Mouse (Mus musculus): ENCODE data around the gene Mid1. TPM values are rescaled to one million over a fixed set of nuclear protein-coding genes. Genes with fewer than 3 reads are reported as not detected.
A peak's percentile ranks its signal among the peaks of the same experiment; 100 is the strongest.

Mid1 gene
- polyA plus RNA-seq (2012; rRNA removed) (17.3 and 24.7 TPM in 2 replicates), polyA plus RNA-seq (2014; fragmentation: Nextera tagmentation; extraction: Ambion mirVana) (11.1 and 12.5 TPM in 2 replicates)

DNA sequence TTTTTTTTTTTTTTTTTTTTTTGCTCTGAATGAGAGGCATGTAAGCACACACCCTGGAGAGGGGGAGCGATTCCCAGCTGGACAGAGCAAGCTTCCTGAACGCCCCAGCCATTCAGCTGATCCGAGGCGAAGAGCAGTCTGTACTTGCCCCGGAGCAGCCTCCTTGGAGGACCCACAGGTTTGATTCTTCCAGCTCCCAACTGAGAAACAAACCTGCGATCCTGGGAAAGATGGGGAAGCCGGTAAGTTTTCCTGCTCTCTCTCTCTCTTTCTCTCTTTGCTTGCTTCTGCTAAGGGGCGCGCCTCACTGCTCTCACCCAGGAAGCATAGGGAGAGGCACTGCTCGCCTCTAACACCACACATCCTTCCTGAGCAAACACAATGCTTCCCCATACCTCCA, at the start of gene Mid1:
Gene Mid1, plus strand, starts transcription at position 69 of the 400 bp plus-strand sequence.
- Histone ChIP-seq H3K27me3 (ENCODE audit: control insufficient read depth, insufficient read depth, low read length) (no peaks in the 10 kb centered on the region), H3K4me2 (replicated peaks; ENCODE audit: low read depth, low read length, severe bottlenecking) (peak within 1 kb of the TSS; percentile 44), H3K4me1 (ENCODE audit: control insufficient read depth, insufficient read depth, low read length) (no peaks in the 10 kb centered on the region), H3K27ac (replicated peaks; ENCODE audit: low read depth, low read length) (no peak within 1 kb of the TSS), H3K4me3 (replicated peaks; ENCODE audit: low read length) (peak within 1 kb of the TSS; percentile 30), H3K9ac (ENCODE audit: low read depth, low read length, severe bottlenecking) (peak within 1 kb of the TSS; percentile 56), H3K36me3 (ENCODE audit: control insufficient read depth, insufficient read depth, low read length) (no peaks in the 10 kb centered on the region), H3K9me3 (ENCODE audit: control insufficient read depth, low read length) (no peaks in the 10 kb centered on the region)
- no peak; the same call in 1 of the 2 replicates for ATAC-seq (ENCODE audit: low FRiP score, low read depth)
- DNase-seq (ENCODE audit: low spot score), result no peak
- TF ChIP-seq POLR2A (IDR thresholded peaks at IDR 0.05; ENCODE audit: borderline replicate concordance, extremely low read depth, insufficient read depth, insufficient read length), result no peak
- WGBS, result 25% methylated on average over 10 of the region's 10 CpGs

DNA sequence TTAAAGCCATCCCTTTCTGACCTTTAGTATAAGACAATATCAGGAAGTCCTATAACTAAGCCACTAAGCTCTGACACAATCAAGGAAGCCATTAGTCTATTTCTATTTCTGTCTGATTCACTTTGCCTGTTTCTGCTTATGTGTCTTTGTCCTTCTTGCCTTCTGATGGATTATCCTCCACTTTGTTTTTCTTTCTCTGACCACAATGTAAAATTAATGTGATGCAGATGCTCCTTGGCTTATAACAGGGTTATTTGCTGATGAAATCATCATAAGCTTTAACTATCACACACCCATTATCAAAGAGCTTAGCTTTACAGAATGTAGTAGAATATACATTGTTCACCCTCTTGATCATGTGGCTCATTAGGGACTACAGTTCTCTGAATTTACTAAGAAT, 11.9 kb upstream of the Mid1 start:
- no peak overlapping the region for H3K27ac ChIP-seq (replicated peaks; ENCODE audit: low read depth, low read length)
- no peak overlapping the region for H3K4me3 ChIP-seq (replicated peaks; ENCODE audit: low read length)
- TF ChIP-seq POLR2A (IDR thresholded peaks at IDR 0.05; ENCODE audit: borderline replicate concordance, extremely low read depth, insufficient read depth, insufficient read length), result no peak
- H3K9ac ChIP-seq (ENCODE audit: low read depth, low read length, severe bottlenecking), result no peak overlapping the region
- ATAC-seq (ENCODE audit: low FRiP score, low read depth) (no peak), DNase-seq (ENCODE audit: low spot score) (no peak)
- no peaks in the 10 kb centered on the region for H3K9me3 ChIP-seq (ENCODE audit: control insufficient read depth, low read length)
- no peaks in the 10 kb centered on the region for H3K36me3 ChIP-seq (ENCODE audit: control insufficient read depth, insufficient read depth, low read length)
- H3K27me3 ChIP-seq (ENCODE audit: control insufficient read depth, insufficient read depth, low read length), result no peaks in the 10 kb centered on the region; the same call in 1 of the 2 replicates
- no peaks in the 10 kb centered on the region for H3K4me1 ChIP-seq (ENCODE audit: control insufficient read depth, insufficient read depth, low read length)
- H3K4me2 ChIP-seq (replicated peaks; ENCODE audit: low read depth, low read length, severe bottlenecking), result no peak overlapping the region

DNA sequence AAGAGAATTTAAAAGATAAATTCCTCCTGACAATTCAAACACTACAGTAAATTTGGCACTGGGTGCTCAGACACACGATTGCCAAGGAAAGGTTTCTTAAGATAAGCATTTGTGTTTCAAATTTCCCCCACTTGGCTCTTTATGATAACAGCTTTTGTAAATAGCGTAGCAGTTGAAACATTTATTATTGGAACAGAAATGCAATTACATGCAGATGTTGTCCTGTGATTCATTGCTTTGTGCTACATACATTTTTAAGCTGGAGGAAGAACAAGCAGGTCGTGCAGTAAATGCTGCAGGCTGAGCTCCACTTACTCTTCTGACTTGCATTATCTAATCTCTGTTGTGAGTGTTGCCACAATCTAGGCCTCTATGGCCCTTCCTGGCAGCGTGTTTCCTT, 8.7 kb upstream of the Mid1 start:
- WGBS, result 37% methylated on average over 4 of the region's 4 CpGs
- no peaks in the 10 kb centered on the region for H3K36me3 ChIP-seq (ENCODE audit: control insufficient read depth, insufficient read depth, low read length)

DNA sequence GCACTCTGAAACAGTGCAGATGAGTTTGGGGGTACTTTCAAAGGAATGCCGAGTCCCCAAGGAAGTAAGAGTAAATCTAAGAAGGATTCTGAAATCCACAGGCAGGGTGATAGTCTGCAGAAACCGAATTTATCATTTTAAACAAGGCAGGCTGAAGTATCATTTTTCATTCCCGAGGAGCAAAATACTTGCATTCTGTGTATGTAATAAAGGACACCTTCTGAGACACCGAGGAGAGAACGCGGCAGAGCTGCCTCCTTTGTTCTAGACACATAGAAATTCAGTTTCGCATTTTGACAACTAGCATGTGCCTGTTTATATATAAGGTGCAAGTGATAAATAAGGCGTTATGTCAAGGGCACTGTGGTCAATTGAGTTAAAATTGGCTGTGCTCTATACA, 732 bp downstream of the Mid1 start:
- Histone ChIP-seq H3K4me3 (replicated peaks; ENCODE audit: low read length) (peak overlapping the region; percentile 30), H3K4me2 (replicated peaks; ENCODE audit: low read depth, low read length, severe bottlenecking) (peak overlapping the region; percentile 44), H3K27ac (replicated peaks; ENCODE audit: low read depth, low read length) (no peak overlapping the region), H3K9me3 (ENCODE audit: control insufficient read depth, low read length) (no peaks in the 10 kb centered on the region), H3K9ac (ENCODE audit: low read depth, low read length, severe bottlenecking) (peak overlapping the region; percentile 56), H3K4me1 (ENCODE audit: control insufficient read depth, insufficient read depth, low read length) (no peaks in the 10 kb centered on the region), H3K27me3 (ENCODE audit: control insufficient read depth, insufficient read depth, low read length) (no peaks in the 10 kb centered on the region), H3K36me3 (ENCODE audit: control insufficient read depth, insufficient read depth, low read length) (no peaks in the 10 kb centered on the region)
- 36% methylated on average over 8 of the region's 8 CpGs for WGBS
- no peak for DNase-seq (ENCODE audit: low spot score)
- ATAC-seq (ENCODE audit: low FRiP score, low read depth), result no peak
- no peak for TF ChIP-seq POLR2A (IDR thresholded peaks at IDR 0.05; ENCODE audit: borderline replicate concordance, extremely low read depth, insufficient read depth, insufficient read length)

More for the DNA sequence above, 8.7 kb upstream of the Mid1 start:
- Histone ChIP-seq H3K4me1 (ENCODE audit: control insufficient read depth, insufficient read depth, low read length) (no peaks in the 10 kb centered on the region), H3K4me3 (replicated peaks; ENCODE audit: low read length) (no peak overlapping the region), H3K27me3 (ENCODE audit: control insufficient read depth, insufficient read depth, low read length) (no peaks in the 10 kb centered on the region), H3K9ac (ENCODE audit: low read depth, low read length, severe bottlenecking) (no peak overlapping the region), H3K27ac (replicated peaks; ENCODE audit: low read depth, low read length) (no peak overlapping the region), H3K9me3 (ENCODE audit: control insufficient read depth, low read length) (no peaks in the 10 kb centered on the region), H3K4me2 (replicated peaks; ENCODE audit: low read depth, low read length, severe bottlenecking) (no peak overlapping the region)
- peak; percentile 36 for DNase-seq (ENCODE audit: low spot score)
- ATAC-seq (ENCODE audit: low FRiP score, low read depth), result no peak
- TF ChIP-seq POLR2A (IDR thresholded peaks at IDR 0.05; ENCODE audit: borderline replicate concordance, extremely low read depth, insufficient read depth, insufficient read length), result no peak

DNA sequence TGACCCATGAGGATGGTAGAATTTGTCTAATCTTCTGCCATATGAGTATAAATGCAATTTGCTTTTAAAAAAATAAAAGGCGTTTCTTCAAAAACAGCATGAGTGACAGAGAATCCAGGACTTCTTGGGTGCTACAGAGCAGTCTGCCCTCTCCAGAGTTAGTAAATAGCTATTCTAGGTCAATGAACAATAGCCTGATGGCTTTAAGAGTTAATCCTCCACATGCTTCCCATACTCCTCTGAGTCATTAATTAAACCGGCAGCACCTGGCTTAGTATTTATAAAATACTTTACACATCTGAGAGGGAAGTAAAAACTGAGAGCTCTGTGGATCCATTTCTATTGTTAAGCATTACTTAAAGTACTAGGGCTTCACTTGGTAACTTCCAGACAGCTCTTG, 6.2 kb downstream of the Mid1 start:
- no peak for TF ChIP-seq POLR2A (IDR thresholded peaks at IDR 0.05; ENCODE audit: borderline replicate concordance, extremely low read depth, insufficient read depth, insufficient read length)
- no peaks in the 10 kb centered on the region for H3K27me3 ChIP-seq (ENCODE audit: control insufficient read depth, insufficient read depth, low read length)
- no peaks in the 10 kb centered on the region for H3K36me3 ChIP-seq (ENCODE audit: control insufficient read depth, insufficient read depth, low read length)
- ATAC-seq (ENCODE audit: low FRiP score, low read depth) (no peak), DNase-seq (ENCODE audit: low spot score) (no peak)
- H3K27ac ChIP-seq (replicated peaks; ENCODE audit: low read depth, low read length), result no peak overlapping the region
- no peaks in the 10 kb centered on the region for H3K4me1 ChIP-seq (ENCODE audit: control insufficient read depth, insufficient read depth, low read length)
- no peaks in the 10 kb centered on the region for H3K9me3 ChIP-seq (ENCODE audit: control insufficient read depth, low read length)
- no peak overlapping the region for H3K4me3 ChIP-seq (replicated peaks; ENCODE audit: low read length)
- 55% methylated on average over 2 of the region's 2 CpGs for WGBS
- H3K4me2 ChIP-seq (replicated peaks; ENCODE audit: low read depth, low read length, severe bottlenecking), result no peak overlapping the region
- no peak overlapping the region for H3K9ac ChIP-seq (ENCODE audit: low read depth, low read length, severe bottlenecking)

DNA sequence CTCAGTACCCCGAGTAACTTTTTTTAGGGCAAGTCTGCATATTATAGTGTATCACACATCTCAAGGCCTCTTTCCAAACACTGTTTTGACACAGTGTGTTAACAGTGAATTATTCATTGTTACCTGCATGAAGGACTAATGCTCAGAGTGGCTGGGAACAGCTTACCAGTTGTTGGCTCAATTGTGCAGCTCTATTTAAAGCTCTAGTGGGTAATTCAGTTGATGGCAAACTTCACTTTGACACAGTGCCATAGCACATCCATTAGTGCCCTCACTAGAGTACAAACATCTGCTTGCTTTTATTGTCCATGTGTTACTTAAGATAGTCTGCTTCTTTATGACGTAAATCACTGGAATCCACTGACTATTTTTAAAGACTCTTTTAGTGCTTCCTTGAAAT, 6.7 kb downstream of the Mid1 start:
- Histone ChIP-seq H3K4me3 (replicated peaks; ENCODE audit: low read length) (no peak overlapping the region), H3K4me1 (ENCODE audit: control insufficient read depth, insufficient read depth, low read length) (no peaks in the 10 kb centered on the region), H3K9ac (ENCODE audit: low read depth, low read length, severe bottlenecking) (no peak overlapping the region), H3K36me3 (ENCODE audit: control insufficient read depth, insufficient read depth, low read length) (no peaks in the 10 kb centered on the region), H3K9me3 (ENCODE audit: control insufficient read depth, low read length) (no peaks in the 10 kb centered on the region), H3K27me3 (ENCODE audit: control insufficient read depth, insufficient read depth, low read length) (no peaks in the 10 kb centered on the region), H3K27ac (replicated peaks; ENCODE audit: low read depth, low read length) (no peak overlapping the region), H3K4me2 (replicated peaks; ENCODE audit: low read depth, low read length, severe bottlenecking) (no peak overlapping the region)
- 45% methylated on average over 2 of the region's 2 CpGs for whole genome bisulfite sequencing
- no peak for TF ChIP-seq POLR2A (IDR thresholded peaks at IDR 0.05; ENCODE audit: borderline replicate concordance, extremely low read depth, insufficient read depth, insufficient read length)
- no peak for ATAC-seq (ENCODE audit: low FRiP score, low read depth)
- no peak for DNase-seq (ENCODE audit: low spot score)
